Mouse (Mus musculus): ENCODE results near the gene Rin3. TPM values are rescaled to one million over a fixed set of nuclear protein-coding genes. Genes with fewer than 3 reads are reported as not detected.

Rin3 gene
- total RNA-seq (2023): 100 to 1,000 TPM; 325 to 327 TPM

DNA sequence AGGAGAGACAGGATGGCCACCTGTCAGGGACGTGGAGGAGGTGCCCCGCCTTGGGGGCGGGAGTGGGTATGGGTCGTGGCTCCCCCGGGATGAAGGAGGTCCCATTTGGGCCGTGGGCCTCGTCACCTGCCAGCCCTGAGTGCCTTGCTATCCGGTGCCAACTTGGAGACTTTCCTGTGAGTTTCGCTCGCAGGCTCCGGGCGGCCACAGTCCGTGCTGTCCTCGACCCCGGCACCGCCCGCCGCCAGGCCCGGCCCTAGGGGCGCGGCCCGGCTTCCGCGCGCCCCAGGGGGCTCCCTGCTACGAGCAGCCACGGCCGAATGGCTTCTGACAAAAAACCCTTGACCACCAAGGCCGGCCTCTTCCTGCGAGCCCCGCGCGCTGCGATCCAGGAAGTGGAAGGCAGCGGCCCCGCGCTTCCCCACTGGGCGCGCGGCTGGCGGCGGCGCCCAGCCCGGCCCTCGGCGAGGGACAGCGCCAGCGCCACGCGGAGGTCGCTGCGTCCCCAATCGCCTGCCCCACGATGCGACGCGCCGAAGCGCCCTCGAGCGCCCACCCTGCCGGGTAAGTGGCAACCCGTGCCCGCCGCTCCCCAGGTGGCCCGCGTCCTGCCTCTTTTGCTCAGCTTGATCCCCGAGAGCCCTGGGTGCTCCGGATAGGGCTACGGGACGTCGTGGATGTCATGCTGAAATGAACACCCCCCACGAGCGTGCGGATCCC lies at the start of gene Rin3:
Rin3 (plus strand) TSS at position 286 of the 720 bp plus-strand sequence.

DNA sequence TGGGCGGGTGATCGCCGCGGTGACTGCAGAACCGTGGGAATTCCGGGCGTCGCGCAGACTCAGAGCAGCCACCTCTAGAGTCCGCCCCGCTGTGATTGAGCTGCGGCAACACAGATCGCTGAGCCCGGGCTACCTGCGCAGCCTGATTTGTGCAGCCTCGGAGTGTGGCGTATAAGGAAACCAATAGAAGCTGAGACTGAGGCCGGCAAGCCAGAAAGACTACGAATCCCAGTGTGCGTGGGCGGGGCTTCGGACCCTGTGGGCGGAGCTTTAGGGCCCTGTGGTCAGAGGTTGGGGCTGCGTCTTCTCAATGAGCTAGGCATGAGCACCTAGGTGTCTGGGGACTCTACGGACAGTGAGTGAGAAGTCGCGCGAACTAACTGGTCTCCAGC lies 156.8 kb downstream of the Rin3 start, which contains the start of gene Lgmn:
Lgmn (minus strand) TSS at position 182 of the 392 bp plus-strand sequence.

Other genes with a start within 250 kb of the Rin3 start
- not detected for gene Slc24a4, start 154.3 kb upstream of the Rin3 start, total RNA-seq (2023)
- gene Lgmn, start 156.8 kb downstream of the Rin3 start, total RNA-seq (2023): 100 to 1,000 TPM; 294 to 302 TPM
- 10 to 100 TPM; 35.7 to 38.0 TPM for gene Golga5, start 186.1 kb downstream of the Rin3 start, total RNA-seq (2023)